Mouse (Mus musculus) neural tube, embryonic 11.5 days (tissue): ENCODE data around the gene Pkmyt1. TPM values are rescaled to one million over a fixed set of nuclear protein-coding genes. Genes with fewer than 3 reads are reported as not detected.

Experiments
- ATAC-seq: fragments of 200-750 bp; cut with Nextera tagmentation; 2 replicates; pipeline ENCODE4 v1.8.0; 2017; ENCODE audit warnings: moderate number of reproducible peaks, mild to moderate bottlenecking, moderate TSS enrichment, moderate library complexity; ENCODE audit not compliant: insufficient read depth, low FRiP score, low TSS enrichment
- DNase-seq: peaks from one replicate; pipeline ENCODE4 v3.0.0-alpha.2; 2015; ENCODE audit warnings: low spot score
- H3K27ac ChIP-seq: fragments of 300-500 bp; sonication (generic); 2 replicates; pipeline ENCODE4 v1.5.1; 2014; ENCODE audit warnings: low read depth, mild to moderate bottlenecking, low read length
- H3K27me3 ChIP-seq: fragments of 300-500 bp; sonication (generic); 2 replicates; pipeline ENCODE4 v1.6.1; 2014; ENCODE audit warnings: mild to moderate bottlenecking, low read length, mixed read lengths; ENCODE audit not compliant: control insufficient read depth, insufficient read depth
- H3K36me3 ChIP-seq: fragments of 300-500 bp; sonication (generic); 2 replicates; pipeline ENCODE4 v1.6.1; 2014; ENCODE audit warnings: mild to moderate bottlenecking, low read length, moderate library complexity, mixed read lengths; ENCODE audit not compliant: control insufficient read depth, insufficient read depth
- H3K4me1 ChIP-seq: fragments of 300-500 bp; sonication (generic); 2 replicates; pipeline ENCODE4 v1.6.1; 2014; ENCODE audit warnings: low read length, mixed read lengths; ENCODE audit not compliant: control insufficient read depth, insufficient read depth
- H3K4me2 ChIP-seq: fragments of 300-500 bp; sonication (generic); 2 replicates; pipeline ENCODE4 v1.6.1; 2014; ENCODE audit warnings: low read depth, mild to moderate bottlenecking, moderate library complexity
- H3K4me3 ChIP-seq: fragments of 300-500 bp; sonication (generic); 2 replicates; pipeline ENCODE4 v1.5.1; 2014; ENCODE audit warnings: low read depth, low read length
- H3K9ac ChIP-seq: fragments of 300-500 bp; sonication (generic); 2 replicates; pipeline ENCODE4 v1.6.1; 2014; ENCODE audit warnings: mild to moderate bottlenecking, low read length
- H3K9me3 ChIP-seq: fragments of 300-500 bp; sonication (generic); 2 replicates; pipeline ENCODE4 v1.6.1; 2016; ENCODE audit warnings: low read length; ENCODE audit not compliant: control insufficient read depth
- WGBS: fragments of 180-500 bp; shearing (Covaris S2); extraction: QIAGEN DNeasy Blood & Tissue Kit; methylation state at CpG from one replicate; pipeline ENCODE4 v1.1.7; 2014; 5-methylcytosine and 5-hydroxymethylcytosine counted together
- polyA plus RNA-seq: library from polyadenylated mRNA; unstranded; fragments of >200 nt; fragmentation: Nextera tagmentation; extraction: Ambion mirVana; gene quantifications from 2 replicates; pipeline ENCODE4 v1.2.1, GENCODE M21; 2014

Pkmyt1 gene
- polyA plus RNA-seq, 1 experiment from 2014 or later, result 44.5 TPM

DNA sequence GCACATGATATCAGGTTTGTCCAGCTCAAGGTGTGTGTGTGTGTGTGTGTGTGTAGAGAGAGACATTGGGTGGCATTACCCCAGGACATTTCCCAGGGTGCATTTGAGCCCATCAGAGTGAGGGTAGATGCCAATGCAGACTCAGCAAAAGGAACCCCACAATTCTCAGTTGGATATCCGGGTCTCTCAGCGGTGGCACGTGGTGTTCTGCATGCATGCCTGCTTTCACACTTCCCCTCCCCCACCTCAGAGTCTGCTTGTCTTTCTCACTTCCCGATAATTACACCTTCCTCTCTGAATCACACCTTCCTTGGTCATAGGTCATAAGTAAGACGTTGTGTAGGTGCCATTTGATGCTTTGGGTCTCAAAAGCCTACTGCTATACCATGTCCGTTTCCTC, 21.9 kb downstream of the Pkmyt1 start:
- Histone ChIP-seq H3K4me3 (no peak overlapping the region), H3K36me3 (peaks cover 8% of the 10 kb centered on the region; the same call in 1 of the 2 replicates), H3K27ac (no peak overlapping the region), H3K4me1 (0 out of 2 replicates have a peak, but pooled peaks cover 2% of the 10 kb centered on the region), H3K9ac (no peak overlapping the region), H3K4me2 (no peak overlapping the region), H3K27me3 (peaks cover 43% of the 10 kb centered on the region), H3K9me3 (no peaks in the 10 kb centered on the region)
- DNase-seq (no peak), ATAC-seq (no peak)
- WGBS, result 30% methylated on average over 6 of the region's 6 CpGs

DNA sequence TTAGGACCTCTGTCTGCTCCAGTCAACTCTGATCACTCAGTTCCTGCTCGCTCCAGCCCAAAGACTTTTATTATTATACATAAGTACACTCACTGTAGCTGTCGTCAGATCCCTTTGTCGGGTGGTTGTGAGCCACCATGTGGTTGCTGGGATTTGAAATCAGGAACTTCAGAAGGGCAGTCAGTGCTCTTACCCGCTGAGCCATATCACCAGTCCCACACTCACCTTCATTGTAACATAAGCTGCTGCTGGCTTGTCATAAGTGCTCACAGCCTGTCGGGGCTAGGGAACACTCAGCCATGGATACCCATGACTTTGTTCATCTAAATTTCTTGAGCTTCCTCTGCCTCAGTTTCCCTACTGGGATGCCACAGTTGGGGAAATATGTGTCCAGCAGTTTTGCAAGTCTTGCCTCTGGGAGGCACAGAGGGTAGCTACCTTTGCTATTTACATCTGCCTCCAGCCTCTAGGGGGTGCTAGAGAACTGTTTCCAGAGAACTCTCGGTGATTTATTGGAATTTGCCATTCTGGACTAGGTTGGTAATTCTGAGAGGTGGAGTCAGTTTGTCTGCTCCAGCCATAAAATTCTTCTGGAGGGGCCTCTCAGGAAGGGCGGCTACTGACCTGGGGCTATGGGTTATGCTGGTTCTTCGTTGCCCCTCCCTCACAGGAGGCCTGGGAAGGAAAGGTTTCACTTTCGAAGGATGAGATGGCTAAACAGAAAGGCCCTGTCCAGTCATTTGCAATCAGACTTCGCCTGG, 22.7 kb downstream of the Pkmyt1 start:
- H3K9me3 ChIP-seq, result no peaks in the 10 kb centered on the region
- H3K27me3 ChIP-seq, result peaks cover 35% of the 10 kb centered on the region
- no peak overlapping the region for H3K4me2 ChIP-seq
- 39% methylated on average over 10 of the region's 10 CpGs for WGBS
- no peak overlapping the region for H3K9ac ChIP-seq
- 0 out of 2 replicates have a peak, but pooled peaks cover 2% of the 10 kb centered on the region for H3K4me1 ChIP-seq
- ATAC-seq (no peak), DNase-seq (peak; percentile 43)
- peaks cover 13% of the 10 kb centered on the region for H3K36me3 ChIP-seq
- H3K27ac ChIP-seq, result no peak overlapping the region
- no peak overlapping the region for H3K4me3 ChIP-seq

DNA sequence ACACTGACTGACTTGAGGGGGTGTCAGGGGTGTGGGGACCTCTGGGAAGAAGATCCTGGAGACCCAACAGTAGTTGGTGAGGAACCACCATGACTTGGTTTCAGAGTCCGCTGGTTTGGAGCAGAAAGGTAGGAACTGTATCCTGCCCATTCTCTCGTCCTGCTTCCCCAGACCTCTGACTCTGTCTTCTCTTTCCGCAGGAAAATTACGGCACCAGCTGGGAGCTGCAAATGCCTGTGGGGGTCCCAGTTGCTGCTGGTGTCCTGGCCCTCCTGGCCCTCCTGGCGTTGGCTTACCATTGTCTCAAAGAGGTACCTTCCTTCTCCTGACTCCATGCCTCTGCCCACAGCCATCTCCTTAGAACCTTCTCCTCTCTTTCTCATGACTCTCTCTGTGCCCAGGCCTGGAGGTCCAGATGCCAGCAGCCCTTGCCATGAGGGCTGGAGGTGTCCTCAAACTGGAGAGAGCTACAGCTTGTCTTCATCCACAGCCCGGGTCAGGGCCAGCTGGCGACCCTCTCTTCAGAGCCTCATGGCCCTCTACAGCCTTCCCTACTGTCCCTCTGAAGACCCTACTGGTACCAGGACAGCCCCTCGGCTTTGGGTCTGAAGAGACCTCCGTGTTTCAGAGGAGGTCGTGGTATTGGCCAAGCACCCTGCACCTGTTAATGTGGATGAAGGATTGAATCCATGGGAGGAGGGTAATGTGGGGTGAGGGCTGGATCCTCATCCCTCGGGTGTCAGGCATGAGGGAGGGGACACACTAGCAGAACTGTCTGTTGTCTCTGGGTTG, 23.5 kb downstream of the Pkmyt1 start:
- no peak overlapping the region for H3K27ac ChIP-seq
- no peak overlapping the region for H3K4me2 ChIP-seq
- 81% methylated on average over 11 of the region's 11 CpGs for WGBS
- H3K4me1 ChIP-seq, result 0 out of 2 replicates have a peak, but pooled peaks cover 2% of the 10 kb centered on the region
- peaks cover 17% of the 10 kb centered on the region for H3K36me3 ChIP-seq
- no peaks in the 10 kb centered on the region for H3K9me3 ChIP-seq
- DNase-seq (no peak), ATAC-seq (no peak)
- no peak overlapping the region for H3K9ac ChIP-seq
- peaks cover 27% of the 10 kb centered on the region for H3K27me3 ChIP-seq
- H3K4me3 ChIP-seq, result no peak overlapping the region

DNA sequence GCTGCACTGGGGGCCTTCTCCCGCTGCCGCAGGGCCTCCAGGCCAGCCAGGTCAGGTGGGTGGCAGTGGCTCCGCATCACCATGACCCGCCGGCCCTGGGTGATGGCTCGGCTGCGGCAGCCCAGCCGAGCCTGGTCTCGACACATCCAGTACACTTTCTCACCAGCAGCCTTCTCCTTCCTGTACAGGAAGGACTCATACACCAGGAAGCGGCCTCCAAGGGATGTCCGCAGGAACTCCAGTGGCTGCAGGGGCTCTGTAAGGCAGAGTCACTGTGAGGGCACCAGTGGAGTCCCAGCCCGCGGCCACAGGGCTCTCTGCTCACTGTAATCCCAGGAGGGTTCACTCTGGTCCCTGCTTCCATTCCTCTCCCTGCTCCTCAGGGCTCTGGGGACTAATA, 29.6 kb downstream of the Pkmyt1 start:
- Histone ChIP-seq H3K4me3 (no peak overlapping the region), H3K9me3 (no peaks in the 10 kb centered on the region), H3K4me2 (no peak overlapping the region), H3K4me1 (no peaks in the 10 kb centered on the region), H3K27ac (no peak overlapping the region), H3K36me3 (peaks cover 53% of the 10 kb centered on the region), H3K9ac (no peak overlapping the region), H3K27me3 (no peaks in the 10 kb centered on the region)
- no peak for ATAC-seq
- no peak for DNase-seq
- WGBS, result 89% methylated on average over 13 of the region's 13 CpGs

DNA sequence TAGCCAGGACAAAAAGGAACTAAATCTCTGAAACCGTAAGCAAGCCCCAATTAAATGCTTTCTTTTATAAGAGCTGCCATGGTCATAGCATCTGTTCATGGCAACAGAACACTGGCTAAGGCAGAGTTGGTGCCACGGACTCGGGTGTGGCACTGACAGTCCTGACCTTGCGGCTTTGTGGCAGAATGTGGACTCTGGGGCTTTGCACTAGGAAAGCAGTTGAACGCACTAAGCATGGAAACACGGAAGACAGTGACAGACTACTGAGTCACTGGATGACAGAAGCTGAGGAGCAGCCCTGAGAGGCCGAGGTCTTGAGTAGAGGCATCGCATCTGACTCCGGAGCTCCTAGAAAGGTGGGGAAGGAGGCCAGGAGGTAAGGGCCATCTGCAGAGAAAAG, 31.4 kb downstream of the Pkmyt1 start:
- Histone ChIP-seq H3K36me3 (peaks cover 58% of the 10 kb centered on the region), H3K4me3 (no peak overlapping the region), H3K27me3 (no peaks in the 10 kb centered on the region), H3K27ac (no peak overlapping the region), H3K4me2 (no peak overlapping the region), H3K4me1 (no peaks in the 10 kb centered on the region), H3K9ac (no peak overlapping the region), H3K9me3 (no peaks in the 10 kb centered on the region)
- 96% methylated on average over 9 of the region's 9 CpGs for WGBS
- ATAC-seq, result no peak
- no peak for DNase-seq

DNA sequence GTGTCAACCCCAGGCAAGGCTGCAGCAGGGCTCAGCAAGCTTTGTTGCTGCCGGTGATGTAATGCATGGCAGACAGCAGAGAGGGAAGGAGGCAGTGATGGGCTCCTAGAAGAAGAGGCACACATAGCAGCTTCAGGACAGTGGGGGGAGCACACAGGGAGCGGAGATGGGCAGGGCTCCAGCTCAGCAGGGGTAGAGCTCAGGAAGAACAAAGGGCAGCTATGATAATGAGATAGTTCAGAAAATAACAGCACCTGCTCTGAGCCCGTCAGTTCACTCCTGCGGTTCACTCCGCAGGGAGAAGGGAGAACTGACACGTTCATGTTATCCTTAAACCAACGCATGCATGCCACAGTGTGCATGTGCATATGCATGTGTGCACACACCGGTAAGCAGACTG, 32.7 kb downstream of the Pkmyt1 start:
- Histone ChIP-seq H3K4me1 (no peaks in the 10 kb centered on the region), H3K9ac (no peak overlapping the region), H3K4me3 (no peak overlapping the region), H3K27me3 (no peaks in the 10 kb centered on the region), H3K9me3 (no peaks in the 10 kb centered on the region), H3K36me3 (peaks cover 49% of the 10 kb centered on the region), H3K4me2 (no peak overlapping the region), H3K27ac (no peak overlapping the region)
- whole genome bisulfite sequencing, result 79% methylated on average over 8 of the region's 8 CpGs
- ATAC-seq, result no peak
- no peak for DNase-seq

DNA sequence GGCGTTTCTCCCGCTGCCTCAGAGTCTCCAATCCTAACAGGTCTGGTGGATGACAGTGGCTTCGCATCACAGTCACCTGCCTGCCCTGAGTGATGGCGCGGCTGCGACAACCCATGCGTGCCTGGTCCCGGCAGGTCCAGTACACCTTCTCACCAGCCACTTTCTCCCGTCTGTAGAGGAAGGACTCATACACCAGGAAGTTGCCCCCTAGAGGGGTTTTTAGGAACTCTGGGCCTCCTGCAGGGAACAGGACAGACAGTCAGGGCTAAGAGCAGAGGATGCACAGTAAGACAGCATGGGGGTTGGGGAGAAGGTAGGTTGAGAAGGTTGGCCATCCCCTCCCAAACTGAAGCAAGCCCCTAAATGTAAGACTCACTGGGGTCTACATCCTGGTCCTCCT, 34.1 kb downstream of the Pkmyt1 start:
- Histone ChIP-seq H3K4me3 (no peak overlapping the region), H3K9me3 (no peaks in the 10 kb centered on the region), H3K4me1 (no peaks in the 10 kb centered on the region), H3K36me3 (peaks cover 45% of the 10 kb centered on the region), H3K27ac (no peak overlapping the region), H3K9ac (no peak overlapping the region), H3K4me2 (no peak overlapping the region), H3K27me3 (no peaks in the 10 kb centered on the region)
- ATAC-seq (no peak), DNase-seq (no peak)
- WGBS, result 94% methylated on average over 9 of the region's 9 CpGs

DNA sequence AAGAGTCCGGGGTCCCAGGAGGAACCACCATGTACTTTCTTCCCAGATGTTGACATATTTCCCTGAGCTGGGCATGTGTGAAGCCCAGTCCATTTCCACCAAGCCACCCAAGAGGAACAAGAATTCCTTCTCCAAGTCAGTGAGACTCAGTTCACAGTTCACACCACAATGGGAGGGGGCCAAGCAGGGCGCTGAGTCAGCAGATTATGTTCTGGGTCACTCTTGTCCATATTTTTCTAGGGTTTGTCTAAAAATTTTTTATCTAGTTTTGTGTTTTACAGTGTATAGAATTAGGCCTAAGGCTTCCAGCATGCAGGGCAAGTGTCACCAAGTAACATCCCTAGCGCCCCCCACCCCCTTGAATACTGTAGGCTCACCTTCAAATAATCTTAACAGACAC, 35.0 kb downstream of the Pkmyt1 start:
- DNase-seq, result no peak
- H3K9ac ChIP-seq, result no peak overlapping the region
- 89% methylated on average over 3 of the region's 3 CpGs for WGBS
- no peaks in the 10 kb centered on the region for H3K9me3 ChIP-seq
- no peak overlapping the region for H3K4me2 ChIP-seq
- H3K4me3 ChIP-seq, result no peak overlapping the region
- peaks cover 39% of the 10 kb centered on the region for H3K36me3 ChIP-seq
- H3K27ac ChIP-seq, result no peak overlapping the region
- no peaks in the 10 kb centered on the region for H3K27me3 ChIP-seq
- H3K4me1 ChIP-seq, result no peaks in the 10 kb centered on the region
- no peak for ATAC-seq

DNA sequence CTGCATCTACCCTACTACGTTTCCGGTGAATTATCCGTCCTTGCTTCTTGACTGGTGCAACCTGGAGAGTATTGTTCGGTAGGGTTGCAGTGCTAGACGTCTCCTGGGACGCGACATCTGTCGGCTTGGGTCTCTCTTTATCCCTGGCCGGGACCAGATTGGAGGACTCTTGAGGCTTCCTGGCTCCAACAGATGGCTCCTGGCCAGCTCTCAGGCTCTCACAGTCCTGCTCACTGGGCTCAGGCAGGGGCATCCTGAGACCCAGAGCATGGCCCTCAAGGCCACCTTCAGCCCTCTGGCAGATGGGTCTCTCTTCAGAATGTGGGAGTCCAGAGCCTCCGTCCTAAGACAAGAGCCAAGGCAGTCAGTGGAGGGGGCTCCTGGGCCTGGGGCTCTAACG, 36.8 kb downstream of the Pkmyt1 start:
- Histone ChIP-seq H3K27me3 (no peaks in the 10 kb centered on the region), H3K9me3 (no peaks in the 10 kb centered on the region), H3K4me2 (no peak overlapping the region), H3K36me3 (peaks cover 26% of the 10 kb centered on the region), H3K4me1 (no peaks in the 10 kb centered on the region), H3K9ac (no peak overlapping the region), H3K27ac (no peak overlapping the region), H3K4me3 (no peak overlapping the region)
- WGBS, result 93% methylated on average over 11 of the region's 11 CpGs
- ATAC-seq (no peak), DNase-seq (no peak)
